Mouse (Mus musculus) thymus, postnatal 36 days (tissue): ENCODE measurements around the gene Vmn1r3.
"Not testable (repeated sequence)": the region's sequence is repeated elsewhere in the genome, so short reads cannot be mapped to it uniquely, and the experiment has no call there.

Experiments used
- DNase-seq, 2 experiments: peaks; one replicate each; pipeline ENCODE4 v3.0.0; 2022; ENCODE audit warnings: mixed read lengths in 2 of 2

The Vmn1r3 gene

DNA sequence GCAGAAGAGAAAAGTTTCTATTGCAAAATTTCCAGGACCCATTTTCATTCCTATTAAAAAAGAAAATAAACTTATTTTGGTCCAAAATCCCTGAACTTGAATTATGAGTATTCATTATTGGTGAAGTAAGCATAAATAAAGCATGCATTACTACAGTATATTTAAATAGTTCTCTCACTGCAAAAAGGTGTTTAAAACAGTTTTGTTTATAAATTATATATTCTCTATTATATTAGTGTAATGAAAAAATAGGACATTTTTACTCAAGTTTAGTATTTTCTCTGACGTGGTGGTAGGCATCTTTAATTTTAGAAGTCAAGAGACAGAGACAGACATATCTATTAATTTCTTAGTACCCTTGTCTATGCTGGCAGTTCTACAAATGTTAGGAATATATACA lies at the start of gene Vmn1r3:
Gene Vmn1r3 (minus strand): TSS at position 101 of the 400 bp plus-strand sequence.
- not testable (repeated sequence) for DNase-seq

DNA sequence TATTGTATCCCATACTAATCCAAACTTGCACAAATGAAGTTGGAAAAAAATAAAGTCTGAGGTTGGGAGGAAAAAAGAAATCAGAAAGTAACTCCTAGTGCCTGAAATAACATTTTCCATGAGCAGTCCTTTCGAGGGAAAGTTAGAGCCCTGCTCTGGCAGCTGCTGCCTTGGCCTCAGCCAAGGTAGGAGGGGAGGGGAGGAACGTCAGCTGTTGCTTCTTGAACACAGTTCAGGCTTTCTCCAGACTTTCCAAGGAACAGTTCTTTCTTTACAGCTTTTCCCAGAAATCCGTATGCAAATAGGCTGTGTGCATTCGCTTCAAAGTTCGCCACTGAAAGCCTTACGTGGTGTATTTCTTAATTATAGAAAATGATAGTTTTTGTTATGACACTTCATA lies 46.9 kb upstream of the Vmn1r3 start:
- no peak for DNase-seq

DNA sequence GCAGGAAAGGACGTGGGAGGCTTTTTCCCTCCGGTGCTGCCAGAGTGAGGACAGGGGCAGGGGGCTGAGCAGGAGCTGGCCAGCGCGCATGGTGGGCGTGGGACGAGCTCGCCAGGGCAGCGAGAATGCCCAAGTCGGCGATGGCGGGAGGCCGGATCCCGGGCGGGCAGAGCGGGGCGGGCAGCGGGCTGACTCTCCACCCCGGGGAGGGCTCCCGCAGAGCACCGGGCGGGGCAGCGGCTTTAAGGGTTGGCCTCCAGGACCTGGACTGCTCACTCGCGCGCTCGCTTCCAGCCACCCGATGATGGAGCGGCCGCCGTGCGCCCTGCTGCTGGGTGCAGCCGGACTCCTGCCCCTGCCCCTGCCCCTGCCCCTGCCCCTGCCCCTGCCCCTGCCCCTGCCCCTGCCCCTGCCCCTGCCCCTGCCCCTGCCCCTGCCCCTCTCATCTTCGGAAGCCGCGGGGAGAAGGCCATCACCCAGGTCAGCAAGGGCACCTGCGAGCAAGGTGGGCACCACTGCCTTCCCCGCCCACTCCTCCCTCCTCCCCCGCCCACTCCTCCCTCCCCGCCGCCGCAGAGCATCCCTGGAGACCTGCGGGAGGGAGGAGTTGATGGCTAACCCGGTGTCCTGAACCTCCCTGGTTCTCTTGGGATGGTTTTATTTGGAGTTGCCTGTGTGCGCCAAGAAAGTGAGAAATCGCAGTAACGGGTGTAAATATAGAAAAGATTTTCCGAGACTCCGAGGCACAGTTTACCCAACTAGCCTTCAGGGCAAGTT lies 45.9 kb upstream of the Vmn1r3 start:
- DNase-seq: no peak

DNA sequence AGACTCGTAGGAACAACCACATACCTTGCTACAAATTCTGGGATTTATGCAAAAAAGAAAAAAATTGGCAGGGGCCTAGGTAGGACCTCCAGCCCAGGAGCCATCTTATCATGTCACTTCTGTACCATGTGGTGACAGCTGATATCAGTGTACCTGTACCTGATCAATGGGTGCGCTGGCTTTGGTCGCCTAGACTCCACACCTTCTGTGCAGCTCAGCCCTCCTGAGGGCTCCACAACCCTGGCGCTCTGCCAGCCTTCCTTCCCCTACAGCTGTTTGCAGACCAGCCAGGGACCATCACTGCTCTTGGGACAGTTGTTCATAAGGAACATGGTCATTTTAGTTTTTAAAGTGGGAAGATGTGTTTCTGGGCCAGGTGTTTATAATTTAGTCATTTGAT lies 44.4 kb upstream of the Vmn1r3 start:
- DNase-seq: no peak

DNA sequence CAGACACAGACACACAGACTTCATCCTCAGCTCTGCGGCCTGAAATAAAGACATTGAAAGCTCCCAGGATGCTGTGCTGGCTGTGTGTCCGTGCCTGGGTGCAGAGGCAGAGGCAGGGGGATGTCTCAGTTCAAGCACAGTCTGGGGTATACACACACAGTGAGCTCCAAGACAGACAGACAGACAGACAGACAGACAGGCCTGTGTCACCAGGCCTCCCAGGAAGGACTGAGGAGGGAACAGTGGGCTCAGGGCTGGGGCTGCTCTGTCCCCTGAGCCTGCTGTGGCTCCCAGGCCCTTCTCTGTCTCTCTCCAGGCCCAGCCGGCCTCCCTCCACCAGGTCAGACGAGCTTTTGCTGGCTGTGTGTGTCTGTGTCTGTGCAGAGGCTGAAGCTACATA lies 43.3 kb upstream of the Vmn1r3 start:
- no peak for DNase-seq

DNA sequence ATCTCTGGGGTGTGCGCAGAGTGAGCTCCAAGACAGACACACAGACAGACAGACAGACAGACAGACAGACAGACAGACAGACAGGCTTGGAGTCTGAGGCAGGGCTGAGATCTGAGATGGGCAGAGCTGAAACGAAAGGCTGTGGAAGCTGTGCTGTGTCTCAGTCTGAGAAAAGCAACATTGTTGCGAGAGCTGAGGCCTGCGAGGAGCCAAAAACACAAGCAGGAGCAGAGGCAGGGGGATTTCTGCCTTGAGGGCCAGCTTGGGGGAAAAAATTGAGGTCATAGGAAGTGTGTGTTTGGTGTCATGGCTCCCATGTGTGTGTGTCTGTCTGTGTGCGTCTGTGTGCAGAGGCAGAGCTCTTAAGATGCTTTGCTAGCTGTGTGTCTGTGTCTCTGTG lies 42.6 kb upstream of the Vmn1r3 start:
- no peak for DNase-seq

DNA sequence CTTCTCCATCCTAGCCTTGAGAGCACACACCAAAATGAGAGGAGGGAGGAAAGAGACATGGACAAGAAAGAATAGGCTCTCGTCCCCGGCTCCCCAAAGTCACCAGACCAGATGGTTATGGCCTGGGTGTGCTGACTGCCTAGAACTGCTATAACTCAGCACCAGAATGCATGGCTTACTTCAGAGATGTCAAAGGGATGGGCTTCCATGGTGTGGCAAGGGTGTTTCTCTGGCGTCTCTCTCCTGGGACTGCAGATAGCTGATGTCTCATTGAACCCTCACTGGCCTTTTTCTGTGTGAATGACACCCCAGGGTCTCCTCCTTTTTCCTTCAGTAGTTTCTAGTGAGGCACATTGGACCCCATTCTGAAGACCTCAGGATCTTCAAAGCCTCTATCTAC lies 41.3 kb upstream of the Vmn1r3 start:
- DNase-seq: no peak

DNA sequence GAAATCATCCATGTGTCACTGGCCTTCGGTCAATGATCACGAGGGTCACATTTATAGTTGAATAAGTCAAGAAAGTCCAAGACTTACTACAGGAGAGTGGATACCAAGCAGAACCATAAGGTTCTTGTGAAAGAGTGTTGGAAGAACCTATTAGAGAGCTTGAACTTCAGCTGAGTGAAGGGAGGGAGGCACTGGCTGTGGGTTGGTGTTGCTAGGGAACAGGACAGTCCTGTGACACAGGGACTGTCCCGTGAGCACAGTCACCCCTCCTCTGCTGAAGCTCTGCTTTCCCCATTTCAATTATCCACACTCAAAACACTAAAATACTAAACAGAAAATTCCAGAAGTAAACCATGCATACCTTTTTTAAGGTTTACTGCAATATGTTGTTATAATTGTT lies 40.3 kb upstream of the Vmn1r3 start:
- not testable (repeated sequence) for DNase-seq

DNA sequence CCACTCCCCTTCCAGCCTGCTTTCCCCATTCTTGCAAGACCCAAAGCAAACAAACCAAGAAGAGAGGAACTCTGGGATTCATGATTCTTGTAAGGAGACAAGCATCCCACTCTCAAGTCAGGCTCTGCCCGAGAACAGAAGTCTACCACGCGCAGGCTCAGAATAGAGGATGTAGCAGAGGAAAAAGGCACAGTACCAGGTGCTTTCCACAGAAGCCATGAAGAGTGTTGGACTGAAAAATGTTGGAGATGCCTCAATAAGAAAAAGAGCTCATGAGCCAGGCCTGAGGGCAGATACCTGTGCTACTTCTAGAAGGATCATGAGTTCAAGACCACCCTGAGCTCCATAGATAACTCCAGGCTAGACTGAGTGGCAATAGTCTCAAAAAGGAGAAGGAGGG lies 39.7 kb upstream of the Vmn1r3 start:
- not testable (repeated sequence) for DNase-seq

DNA sequence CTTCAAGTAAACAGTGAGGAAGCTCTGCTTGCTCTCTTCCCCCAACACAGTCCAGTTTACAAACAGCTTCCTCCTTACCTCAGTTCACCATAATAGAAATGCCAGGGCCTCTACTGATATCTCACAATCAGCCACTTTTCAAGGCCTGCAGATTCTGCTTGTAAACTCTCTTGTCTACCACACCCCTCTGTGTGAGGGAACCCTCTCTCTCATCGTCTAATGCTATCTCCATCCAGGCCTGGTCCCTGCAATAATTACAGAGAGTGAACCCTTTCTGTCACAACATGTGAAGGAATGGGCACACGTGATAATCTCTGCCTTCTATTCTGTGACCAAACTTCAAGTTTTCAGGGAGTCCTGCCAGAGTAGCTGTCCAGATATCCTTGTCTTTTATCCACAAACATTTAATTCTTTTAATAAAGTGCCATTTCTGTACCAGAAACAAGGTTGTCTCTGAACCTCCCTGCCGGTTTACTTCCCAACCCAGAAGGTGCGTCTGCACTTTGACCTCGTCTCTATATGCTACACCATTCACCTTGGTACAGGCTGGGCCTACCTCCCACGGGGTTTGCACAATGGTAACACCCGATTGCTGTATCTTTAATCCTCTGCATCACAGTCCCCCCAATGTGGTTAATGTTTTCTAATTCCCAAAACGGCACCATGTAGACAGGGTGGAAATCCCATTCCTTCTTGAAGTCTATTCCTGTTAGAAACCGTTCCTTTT lies 38.5 kb upstream of the Vmn1r3 start:
- not testable (repeated sequence) for DNase-seq

DNA sequence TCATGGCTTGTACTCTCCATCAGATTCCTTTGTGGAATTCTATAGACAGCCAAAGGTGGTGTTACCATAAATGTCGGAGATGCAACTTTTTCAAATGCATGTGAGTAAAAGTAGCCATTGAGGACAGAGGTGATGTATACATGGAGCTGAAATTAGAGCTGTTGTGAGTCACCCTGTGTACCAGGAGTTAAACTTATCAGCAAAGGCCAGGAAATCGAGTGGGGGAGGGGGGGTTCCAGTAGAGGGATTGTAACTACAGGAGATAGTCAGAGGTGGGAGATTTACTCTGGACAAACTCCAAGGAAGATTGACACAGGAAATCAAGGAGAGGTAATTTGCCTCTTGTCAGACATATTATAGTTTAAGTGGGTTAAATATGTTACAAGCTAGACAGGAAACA lies 31.2 kb upstream of the Vmn1r3 start:
- not testable (repeated sequence) for DNase-seq

DNA sequence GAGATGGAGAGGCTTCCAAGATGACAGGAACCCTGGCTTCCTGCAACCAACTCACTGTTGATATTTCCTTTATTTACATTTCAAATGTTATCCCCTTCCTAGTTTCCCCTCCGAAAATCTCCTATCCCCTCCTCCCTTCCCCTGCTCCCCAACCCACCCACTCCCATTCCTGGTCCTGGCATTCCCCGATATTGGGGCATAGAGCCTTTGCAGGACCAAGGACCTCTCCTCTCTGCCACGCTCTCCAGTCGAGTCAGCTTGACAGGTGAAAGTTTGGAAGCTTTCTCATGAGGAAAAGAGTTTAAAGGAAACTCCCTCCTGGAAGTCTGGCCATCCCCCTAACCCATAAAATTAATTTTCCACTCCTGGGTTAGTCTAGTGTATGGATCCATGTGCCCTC lies 28.2 kb upstream of the Vmn1r3 start:
- DNase-seq: not testable (repeated sequence)

DNA sequence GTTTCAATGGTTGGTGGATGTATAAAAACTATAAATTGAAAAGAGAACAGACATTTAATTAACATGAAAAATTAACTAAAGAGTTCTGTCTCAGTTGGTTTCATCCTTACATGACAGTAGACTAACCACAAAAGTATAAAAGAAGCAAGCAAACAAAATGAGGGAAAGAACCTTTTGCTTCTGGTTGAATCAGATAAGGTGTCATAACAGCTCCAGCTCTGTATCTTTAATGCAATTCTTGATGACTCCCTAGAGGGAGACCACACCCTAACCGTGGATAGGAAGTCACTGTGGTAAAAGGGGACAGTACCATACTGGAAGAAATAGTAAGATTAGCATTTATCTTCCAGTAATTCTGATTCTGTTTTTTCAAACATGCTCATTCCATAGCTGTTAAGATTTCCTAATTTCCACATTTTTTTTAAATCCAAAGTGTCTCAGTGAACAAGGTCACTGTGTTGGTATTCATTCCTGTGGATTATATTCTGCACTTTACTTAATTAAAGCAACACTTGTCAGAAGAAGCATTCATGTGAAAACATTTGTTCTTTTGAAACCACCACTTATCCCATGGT lies 24.6 kb upstream of the Vmn1r3 start:
- DNase-seq: not testable (repeated sequence)

DNA sequence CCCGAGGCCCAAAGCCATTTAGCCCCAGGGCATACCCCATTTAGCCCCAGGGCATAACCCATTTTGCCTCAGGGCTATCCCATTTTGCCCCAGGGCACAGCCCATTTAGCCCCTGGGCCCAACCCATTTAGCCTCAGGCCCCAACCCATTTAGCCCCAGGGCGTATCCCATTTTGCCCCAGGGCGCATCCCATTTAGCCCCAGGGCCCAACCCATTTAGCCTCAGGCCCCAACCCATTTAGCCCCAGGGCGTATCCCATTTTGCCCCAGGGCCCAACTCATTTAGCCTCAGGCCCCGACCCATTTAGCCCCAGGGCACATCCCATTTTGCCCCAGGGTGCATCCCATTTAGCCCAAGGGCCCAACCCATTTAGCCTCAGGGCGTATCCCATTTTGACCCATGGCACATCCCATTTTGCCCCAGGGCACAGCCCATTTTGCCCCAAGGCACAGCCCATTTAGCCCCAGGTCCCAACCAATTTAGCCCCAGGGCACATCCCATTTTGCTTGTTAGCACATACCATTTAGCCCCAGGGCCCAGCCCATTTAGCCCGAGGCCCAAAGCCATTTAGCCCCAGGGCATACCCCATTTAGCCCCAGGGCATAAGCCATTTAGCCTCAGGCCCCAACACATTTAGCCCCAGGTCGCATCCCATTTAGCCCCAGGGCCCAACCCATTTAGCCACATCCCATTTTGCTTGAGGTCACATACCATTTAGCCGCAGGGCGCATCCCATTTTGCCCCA lies 8.2 kb downstream of the Vmn1r3 start:
- peak in 1 of 2 experiments; percentile 17 for DNase-seq

DNA sequence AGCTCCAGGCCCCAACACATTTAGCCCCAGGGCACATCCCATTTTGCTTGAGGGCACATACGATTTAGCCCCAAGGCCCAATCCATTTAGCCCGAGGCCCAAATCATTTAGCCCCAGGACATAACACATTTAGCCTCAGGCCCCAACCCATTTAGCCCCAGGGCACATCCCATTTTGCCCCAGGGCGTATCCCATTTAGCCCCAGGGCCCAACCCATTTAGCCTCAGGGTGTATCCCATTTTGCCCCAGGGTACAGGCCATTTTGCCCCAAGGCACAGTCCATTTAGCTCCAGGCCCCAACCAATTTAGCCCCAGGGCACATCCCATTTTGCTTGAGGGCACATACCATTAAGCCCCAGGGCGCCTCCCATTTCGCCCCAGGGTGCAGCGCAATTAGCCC lies 9.0 kb downstream of the Vmn1r3 start:
- DNase-seq: not testable (repeated sequence)

DNA sequence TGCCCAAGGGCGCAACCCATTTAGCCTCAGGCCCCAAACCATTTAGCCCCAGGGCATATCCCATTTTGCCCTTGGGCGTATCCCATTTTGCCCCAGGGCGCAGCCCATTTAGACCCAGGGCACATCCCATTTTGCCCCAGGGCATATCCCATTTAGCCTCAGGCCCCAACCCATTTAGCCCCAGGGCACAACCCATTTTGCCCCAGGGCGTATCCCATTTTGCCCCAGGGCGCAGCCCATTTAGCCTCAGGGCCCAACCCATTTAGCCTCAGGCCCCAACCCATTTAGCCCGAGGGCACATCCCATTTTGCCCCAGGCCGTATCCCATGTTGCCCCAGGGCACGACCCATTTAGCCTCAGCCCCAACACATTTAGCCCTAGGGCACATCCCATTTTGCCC lies 9.4 kb downstream of the Vmn1r3 start:
- not testable (repeated sequence) for DNase-seq

DNA sequence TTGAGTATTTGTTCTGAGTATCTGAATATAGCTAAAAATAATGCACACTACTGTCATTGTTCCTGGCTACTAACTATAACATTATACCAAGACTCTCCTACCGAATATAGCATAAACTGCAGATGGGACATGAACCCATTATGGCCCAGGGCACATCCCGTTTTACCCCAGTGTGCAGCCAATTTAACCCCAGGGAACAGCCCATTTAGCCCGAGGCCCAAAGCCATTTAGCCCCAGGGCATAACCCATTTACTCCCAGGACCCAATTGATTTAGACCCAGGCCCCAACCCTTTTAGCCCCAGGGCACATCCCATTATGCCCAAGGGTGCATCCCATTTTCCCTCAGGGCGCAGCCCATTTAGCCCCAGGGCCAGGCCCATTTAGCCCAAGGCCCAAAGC lies 10.6 kb downstream of the Vmn1r3 start:
- DNase-seq: not testable (repeated sequence)

DNA sequence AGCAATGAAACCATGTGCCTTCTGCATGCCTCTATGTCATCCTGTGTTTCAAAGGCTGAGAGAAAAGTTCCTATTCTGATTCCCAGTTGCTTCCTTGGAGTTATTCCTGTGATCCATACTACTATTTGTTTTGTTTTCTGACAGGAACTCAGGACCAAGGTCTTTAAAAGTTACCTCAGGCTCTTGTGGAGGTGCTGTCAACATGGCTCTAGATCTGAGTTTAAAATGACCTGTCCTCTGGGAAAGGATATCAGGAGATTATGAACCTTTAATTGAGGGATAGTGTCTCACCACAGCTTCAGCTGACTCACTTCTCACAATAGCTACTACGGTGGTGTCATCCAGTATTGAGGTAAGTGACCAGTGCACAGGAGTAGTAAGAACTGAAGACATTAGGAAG lies 18.1 kb downstream of the Vmn1r3 start, which contains the start of gene Vmn1r2:
Gene Vmn1r2 (plus strand): TSS at position 301 of the 400 bp plus-strand sequence.
- DNase-seq: not testable (repeated sequence)

DNA sequence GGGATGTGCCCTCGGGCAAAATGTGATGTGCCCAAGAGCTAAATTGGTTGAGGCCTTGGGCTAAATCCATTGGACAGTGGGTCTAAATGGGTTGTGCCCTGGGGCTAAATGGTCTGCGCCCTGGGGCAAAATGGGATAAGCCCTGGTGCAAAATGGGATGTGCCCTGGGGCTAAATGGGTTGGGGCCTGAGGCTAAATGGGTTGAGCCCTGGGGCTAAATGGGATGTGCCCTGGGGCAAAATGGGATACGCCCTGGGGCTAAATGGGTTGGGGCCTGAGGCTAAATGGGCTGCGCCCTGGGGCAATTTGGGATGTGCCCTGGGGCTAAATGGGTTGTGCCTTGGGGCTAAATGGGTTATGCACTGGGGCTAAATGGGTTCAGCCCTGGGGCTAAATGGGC lies 20.1 kb downstream of the Vmn1r3 start:
- no peak for DNase-seq

DNA sequence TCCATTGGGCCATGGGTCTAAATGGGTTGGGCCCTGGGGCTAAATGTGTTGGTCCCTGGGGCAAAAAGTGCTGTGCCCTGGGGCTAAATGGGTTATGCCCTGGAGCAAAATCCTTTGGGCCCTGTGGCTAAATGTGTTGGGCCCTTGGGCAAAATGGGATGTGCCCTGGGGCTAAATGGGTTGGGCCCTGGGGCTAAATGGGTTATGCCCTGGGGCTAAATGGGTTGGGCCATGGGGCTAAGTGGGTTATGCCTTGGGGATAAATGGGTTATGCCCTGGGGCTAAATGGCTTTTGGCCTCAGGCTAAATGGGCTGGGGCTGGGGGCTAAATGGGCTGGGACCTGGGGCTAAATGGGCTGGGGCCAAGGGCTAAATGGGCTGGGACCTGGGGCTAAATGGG lies 20.7 kb downstream of the Vmn1r3 start:
- not testable (repeated sequence) for DNase-seq

DNA sequence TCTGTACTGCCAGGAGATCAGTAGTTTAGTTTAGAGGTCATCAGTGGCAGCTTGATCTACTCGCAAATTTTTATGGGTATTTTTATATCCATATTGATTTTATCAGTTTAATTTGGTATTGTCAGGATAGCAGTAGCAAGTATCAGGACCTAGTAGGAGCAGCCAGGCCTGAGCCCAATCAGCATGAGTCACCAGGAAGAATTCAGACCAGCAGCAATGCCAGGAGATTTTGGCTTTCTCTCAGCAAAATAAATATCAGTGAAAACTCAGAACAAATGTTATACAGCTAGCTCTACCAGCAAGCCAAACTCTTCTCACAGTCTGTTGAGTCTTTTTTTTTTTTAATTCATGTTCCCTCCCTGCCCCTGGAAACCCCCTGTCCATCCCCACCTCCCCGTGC lies 31.8 kb downstream of the Vmn1r3 start:
- DNase-seq: not testable (repeated sequence)

DNA sequence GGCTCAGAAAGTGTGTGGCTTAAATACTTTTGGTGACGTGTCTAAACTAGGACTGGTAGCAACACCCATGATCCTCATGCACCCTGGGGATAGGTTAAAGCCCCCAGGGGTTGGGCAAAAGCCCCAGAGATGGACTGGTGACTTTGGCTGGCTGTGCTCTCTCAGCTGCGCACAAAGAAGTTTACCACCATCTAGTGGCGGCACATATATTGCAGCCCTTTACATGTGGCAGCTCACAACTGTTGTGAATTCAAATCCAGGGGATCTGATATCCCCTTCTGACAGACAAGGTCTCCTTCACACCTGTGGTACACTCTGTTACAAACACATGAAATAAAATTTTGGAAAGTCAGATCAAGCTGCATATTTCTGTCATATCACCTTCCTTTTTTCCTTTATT lies 37.2 kb downstream of the Vmn1r3 start:
- not testable (repeated sequence) for DNase-seq
